Mouse (Mus musculus) kidney, postnatal 36 days (tissue): ENCODE results near the gene Mypn.
A peak's percentile ranks its signal among the peaks of the same experiment; 100 is the strongest.

ENCODE experiments used
- DNase-seq, 2 experiments: peaks; one replicate each; pipeline ENCODE4 v3.0.0; 2021 to 2022; ENCODE audit warnings: mixed read lengths in 2 of 2

Mypn gene

DNA sequence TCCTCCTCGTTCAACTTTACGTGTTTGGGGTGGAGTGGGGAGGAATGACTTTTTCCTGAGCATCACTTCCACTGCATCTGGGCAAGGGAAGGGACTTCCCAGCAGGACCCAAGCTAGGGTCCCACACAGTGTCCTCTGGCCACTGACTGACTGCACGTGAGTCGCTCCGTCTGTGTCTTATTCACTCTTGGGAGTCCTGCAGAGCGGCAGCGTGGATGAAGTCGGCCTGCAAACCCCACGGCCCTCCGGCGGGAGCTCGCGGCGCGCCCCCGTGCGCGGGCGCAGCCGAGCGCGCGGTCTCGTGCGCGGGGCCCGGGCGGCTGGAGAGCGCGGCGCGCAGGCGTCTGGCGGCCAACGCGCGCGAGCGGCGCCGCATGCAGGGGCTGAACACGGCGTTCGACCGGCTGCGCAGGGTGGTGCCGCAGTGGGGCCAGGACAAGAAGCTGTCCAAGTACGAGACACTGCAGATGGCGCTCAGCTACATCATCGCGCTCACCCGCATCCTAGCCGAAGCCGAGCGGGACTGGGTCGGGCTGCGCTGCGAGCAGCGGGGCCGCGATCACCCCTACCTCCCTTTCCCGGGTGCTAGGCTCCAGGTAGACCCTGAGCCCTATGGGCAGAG is 103.7 kb downstream of the Mypn start:
- peak; percentile 13 to 54 for DNase-seq

DNA sequence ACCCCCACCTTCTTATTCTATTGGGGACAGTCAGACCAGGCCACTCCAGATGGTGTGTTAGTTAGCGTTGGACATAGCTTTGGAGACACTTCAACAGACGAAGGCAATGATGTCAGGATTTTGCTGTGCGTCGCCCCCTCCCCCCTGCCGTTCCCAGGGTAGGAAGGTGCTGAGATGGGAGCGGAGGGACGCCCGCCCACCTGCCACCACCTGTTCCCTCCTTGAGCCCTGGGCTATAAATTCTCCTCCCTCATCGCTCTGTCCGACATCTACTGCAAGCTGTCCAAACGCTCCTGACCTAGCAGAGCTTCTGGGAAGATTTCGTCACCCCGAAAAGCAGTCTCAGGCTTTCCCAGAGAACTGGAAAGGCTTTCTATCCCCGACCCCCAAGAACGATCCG is 104.2 kb downstream of the Mypn start, which contains the start of gene Atoh7:
Gene Atoh7, plus strand, starts transcription at position 131 of the 400 bp plus-strand sequence.
- no peak for DNase-seq

- no peak for DNase-seq
Observed at GRCm38 (mm10) chr10:63098191-63098590, 105.6 kb downstream of the Mypn start.

- no peak for DNase-seq
Observed at GRCm38 (mm10) chr10:63096757-63097156, 107.0 kb downstream of the Mypn start.

DNA sequence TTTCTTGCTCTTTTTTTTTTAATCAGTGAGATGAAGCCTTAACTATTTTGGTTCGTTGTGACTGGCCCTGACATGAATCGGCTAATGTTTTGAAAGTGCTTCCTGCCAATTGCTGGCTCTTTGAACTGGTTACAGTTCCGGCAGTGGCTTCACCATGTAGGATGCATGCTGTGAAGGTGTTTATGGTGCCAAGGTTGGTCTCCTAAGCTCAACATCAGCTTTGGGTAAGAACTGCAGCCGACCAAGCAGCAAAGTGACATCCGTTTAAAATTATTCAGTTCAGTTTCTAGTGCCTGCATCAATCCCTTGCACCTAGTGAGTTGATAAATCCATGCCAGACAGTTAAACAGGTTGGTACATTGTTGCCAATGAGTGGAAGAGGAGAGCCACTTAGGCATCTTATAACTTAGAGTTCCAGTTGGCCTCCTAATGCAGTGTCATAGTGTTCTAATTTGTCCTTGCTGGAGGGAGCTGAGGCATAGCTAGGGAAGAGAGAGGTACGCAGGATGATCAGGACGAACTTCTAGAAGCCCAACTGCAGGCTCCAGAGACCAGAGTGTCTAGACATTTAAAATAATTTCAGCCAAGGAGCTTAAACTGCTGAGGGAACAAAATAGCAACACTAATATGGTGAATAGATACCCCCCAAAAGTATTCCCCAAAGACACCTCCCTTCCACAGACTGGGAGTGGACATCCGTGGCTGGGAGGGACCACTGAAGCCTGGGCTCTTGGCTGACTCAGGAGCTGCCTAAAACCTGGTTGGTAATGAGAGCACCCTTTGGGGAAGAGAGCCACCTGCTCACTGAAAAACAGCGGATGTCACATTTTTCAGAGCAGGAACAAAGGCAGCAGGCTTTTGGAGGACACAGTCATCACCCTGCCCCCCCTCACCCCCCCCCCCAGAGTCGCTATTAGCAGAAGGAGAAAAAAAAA is 110.9 kb downstream of the Mypn start:
- DNase-seq, result no peak

DNA sequence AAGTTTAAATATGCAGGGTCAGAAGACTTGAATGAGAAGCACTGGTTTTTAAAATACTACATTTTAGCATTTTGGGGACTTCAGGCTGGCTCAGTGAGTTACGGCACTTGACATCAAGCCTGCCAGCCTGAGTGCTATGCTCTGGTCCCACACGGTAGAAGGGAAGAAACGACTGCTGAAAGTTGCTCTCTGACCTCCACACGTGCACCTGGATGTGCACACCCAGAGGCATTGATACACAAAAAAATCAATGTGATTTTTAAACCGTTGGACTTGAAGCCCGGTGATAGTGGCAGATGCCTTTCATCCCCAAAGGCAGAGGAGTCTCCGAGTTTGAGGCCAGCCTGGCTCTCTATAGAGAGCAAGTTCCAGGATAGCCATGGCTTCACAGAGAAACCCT is 111.8 kb downstream of the Mypn start:
- DNase-seq, result no peak

GRCm38 (mm10) chr10:63089758-63090571 is 113.8 kb downstream of the Mypn start:
- DNase-seq, result no peak

DNA sequence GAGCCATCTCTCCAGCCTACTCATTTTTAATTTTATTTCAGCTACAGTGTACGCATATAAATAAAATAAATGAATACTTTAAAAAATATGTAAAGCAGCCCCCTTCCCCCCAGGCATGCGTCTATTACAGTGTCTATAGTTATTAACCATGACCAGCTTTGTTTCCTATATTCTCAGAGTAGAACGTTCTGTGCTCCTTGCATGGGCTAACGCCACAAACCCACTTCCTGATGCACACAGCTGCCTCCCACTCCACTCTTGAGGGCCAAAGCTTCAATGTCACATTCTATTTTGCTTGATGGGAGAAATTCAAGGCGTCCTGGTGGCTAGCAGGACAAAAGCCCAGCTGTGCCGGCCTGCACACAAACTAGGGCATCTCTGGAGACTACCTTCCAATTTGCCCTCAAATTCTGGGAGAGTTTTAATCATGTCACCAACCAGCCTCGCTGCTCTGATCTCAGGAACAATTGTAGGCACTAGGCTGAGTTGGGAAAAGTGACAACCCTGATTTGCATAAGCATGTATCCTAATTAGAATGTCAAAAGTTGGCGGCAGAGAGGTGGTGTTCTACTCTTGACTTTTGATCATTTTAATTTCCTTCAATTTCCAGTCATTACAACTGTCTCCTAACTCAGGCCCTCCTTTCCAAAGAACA is 114.5 kb downstream of the Mypn start:
- DNase-seq, result no peak

GRCm38 (mm10) chr10:63086304-63086703 is 117.4 kb downstream of the Mypn start:
- no peak for DNase-seq

DNA sequence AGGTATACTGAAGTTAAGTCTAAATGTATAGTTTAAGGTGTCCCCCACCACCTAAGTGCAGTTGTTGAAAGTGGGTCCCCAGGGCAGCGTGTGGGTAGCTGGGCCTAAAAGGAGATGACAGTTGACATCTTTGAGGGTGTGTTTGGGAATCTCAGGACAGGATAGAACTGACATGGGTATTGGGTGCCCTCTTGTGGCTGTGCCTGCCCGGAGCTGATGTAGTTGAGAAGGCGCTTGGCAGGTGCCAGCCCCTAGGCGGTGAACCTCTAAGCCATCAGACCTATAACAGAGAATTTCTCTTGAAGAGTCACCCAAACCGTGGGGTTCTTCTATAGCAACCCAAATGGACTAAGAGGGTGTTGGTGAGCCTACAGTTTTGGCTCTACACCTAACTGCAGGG is 137.8 kb downstream of the Mypn start:
- DNase-seq, result peak; percentile 85 to 91
